Mouse (Mus musculus) layer of hippocampus, postnatal 25 days (tissue): Measurements from ENCODE around the gene Mdm1. TPM values are rescaled to one million over a fixed set of nuclear protein-coding genes. Genes with fewer than 3 reads are reported as not detected.
"Not testable (repeated sequence)": the region's sequence is repeated elsewhere in the genome, so short reads cannot be mapped to it uniquely, and the experiment has no call there.

Experiments
- DNase-seq, 2 experiments: peaks; one replicate each; pipeline ENCODE4 v3.0.0; 2022; ENCODE audit warnings: mixed read lengths in 2 of 2, low spot score in 1 of 2; ENCODE audit errors: extremely low spot score in 1 of 2
- total RNA-seq, 2 experiments: library from RNA; stranded (reverse); gene quantifications; 2 replicates each; pipeline ENCODE4 v1.2.3; 2021

Mdm1 gene
- total RNA-seq, 2 experiments from 2014 or later = 8.4 to 10.1 TPM

- DNase-seq = peak in 1 of 2 experiments; percentile 15
Observed at GRCm38 (mm10) chr10:118121937-118122285, 19.7 kb upstream of the Mdm1 start.

DNA sequence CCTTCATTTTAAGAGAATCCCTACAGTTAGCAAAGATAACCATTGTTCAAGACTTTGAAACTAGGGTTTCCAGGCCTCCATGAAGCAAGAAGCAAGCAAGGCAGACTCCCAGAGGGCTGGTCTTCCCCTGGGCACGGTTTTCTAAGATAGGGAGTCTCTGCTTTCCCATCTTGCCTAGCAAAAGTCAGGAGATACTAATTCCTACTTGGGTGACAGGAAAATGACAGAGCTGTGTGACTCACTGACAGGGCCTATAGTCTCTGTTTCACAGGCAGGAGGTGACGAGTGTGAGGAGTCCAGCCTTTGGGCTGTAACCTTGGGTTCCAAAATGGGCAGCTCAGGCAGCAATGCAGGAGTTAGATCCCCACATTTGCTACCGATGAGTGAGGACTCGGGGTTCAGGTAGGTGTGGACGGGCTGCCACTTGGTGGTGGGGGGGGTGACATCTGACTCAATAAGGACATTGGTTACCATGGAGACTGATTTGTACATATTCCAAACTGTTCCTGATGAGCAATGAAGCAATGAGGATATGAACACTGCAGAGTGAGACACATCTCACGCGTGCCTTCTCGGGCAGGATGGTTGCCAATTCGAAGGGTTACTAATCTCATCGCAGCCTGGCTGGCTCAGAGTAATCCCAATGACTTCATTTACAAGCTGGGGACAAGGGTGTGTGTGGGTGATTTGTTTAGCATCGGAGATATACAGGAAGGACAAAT is 19.0 kb upstream of the Mdm1 start:
- no peak for DNase-seq

GRCm38 (mm10) chr10:118125236-118125635 is 16.4 kb upstream of the Mdm1 start:
- DNase-seq = no peak

DNA sequence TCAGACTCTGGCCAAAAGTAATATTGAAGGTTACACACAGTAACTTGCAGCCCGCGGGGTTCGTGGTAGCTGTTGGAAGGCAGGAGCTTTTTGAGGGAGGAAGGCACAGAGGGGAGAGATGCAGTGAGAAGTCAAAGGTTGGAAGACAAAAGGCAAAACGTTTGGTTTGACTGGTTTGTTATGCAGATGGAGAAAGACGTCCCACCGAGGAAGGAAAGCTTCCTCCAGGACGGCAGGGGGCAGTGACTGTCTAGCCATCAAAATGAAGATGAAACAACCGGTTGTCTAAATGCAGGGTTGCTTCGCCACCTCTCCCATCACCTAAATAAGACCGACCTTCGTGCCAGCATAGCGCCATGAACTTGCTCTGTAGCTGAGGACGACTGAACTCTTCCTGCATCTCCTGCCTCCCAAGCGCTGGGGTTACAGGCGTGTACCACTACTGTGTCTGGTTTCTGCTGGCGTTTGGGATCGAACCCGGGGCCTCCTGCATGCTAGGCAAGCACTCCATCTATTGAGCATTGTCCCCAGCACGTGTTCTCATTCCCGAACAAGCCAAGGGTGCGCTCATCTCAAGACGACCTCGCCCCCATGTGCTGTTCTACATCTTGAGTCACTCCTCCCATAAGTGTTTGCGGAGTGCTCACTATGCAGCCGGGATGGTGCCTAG is 15.7 kb upstream of the Mdm1 start:
- no peak for DNase-seq

DNA sequence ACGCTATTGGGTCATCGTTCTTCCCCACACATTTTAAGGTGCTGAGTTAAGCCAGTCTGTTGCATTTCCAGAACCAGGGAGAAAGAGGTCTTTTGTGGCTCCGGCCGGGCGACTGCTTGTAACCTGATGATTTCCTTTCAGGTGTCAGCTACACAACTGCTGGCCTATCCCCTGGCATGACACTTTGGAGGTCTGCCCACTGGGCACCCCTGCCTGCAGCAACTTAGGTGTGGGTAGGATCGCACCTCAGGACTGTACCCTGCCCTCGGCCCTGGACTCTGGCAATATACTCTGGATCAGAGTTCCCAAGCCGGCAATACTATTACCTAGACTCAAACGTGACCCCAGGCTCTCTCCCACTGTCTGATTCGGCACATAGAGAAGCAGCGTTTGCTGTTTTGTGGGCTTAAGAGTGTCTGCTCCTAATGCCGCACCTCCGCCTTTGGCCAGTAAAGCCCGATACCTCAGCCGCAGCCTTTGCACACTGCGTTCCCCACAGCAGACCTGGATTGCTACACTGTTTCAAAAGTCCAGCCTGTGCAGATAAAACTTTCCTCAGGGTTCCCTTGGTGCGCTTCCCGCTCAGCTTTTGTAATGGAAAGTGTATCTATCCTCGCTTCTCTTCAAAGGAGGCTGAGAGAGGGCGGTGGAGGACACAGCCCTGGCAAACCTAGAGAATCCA is 12.5 kb upstream of the Mdm1 start:
- no peak for DNase-seq

DNA sequence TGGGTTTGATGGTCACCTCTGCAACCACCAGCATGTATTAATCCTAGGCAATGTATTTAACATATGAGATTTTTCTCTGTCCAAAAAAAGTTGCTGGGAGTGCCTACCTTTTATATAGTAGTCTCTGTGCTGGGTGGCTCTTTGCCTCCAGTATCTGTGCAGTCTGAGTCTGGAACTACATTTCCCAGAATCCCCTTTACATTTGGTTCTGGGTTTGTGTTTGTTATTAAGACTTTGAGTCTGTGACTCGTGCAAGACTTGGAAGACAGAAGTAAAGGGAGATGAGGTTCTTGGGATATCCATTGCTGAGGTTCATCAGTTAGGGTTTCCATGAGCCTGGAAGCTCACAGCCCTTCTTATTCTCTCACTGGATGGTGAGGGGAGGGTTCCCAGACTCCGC is 11.6 kb upstream of the Mdm1 start:
- DNase-seq = no peak

GRCm38 (mm10) chr10:118132993-118133392 is 8.6 kb upstream of the Mdm1 start:
- no peak for DNase-seq

DNA sequence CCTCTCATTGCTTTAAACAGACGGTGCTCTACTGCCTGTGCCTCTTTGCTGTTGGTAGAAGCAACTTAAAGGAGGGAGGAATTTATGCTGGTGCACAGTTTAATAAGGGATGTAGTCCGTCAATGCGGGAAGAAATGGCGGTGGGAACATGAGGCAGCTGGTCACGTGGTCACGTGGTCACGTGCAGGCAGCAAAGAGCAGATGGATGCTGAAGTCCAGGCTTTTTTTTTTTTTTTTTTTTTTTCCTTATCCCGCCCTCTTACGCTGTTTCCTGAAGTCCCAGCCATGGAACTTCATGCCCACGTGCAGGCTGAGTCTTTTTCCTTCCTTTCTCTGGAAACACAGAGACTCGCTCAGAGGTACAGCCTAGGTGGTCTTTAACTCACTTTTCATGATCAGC is 3.1 kb upstream of the Mdm1 start:
- DNase-seq = no peak

GRCm38 (mm10) chr10:118139837-118140570 is 1.6 kb upstream of the Mdm1 start:
- no peak for DNase-seq

- peak in 1 of 2 experiments; percentile 26 for DNase-seq
Observed at GRCm38 (mm10) chr10:118141884-118142801, 532 bp downstream of the Mdm1 start.

- DNase-seq = no peak
Observed at GRCm38 (mm10) chr10:118149381-118149780, 7.8 kb downstream of the Mdm1 start.

DNA sequence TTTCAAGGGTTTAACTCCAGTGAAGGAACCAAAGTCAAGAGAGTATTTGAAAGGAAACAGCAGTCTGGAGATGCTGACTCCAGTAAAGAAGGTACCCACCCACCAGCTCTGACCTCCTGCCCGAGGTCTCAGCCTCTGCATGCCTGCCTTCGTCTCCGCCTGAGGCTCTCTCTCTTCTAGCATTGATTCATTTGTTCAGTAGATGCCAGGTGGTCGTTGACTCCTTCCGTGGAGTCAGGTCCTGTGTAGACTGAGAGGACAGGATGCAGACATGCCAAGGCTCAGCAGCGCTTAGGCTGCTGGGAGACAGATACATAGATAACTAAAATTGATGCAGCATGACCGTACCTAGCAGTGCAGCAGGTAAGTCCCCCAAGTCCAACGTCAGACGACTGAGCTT is 9.3 kb downstream of the Mdm1 start:
- no peak for DNase-seq

GRCm38 (mm10) chr10:118155932-118156331 is 14.3 kb downstream of the Mdm1 start:
- peak in 1 of 2 experiments; percentile 10 for DNase-seq

DNA sequence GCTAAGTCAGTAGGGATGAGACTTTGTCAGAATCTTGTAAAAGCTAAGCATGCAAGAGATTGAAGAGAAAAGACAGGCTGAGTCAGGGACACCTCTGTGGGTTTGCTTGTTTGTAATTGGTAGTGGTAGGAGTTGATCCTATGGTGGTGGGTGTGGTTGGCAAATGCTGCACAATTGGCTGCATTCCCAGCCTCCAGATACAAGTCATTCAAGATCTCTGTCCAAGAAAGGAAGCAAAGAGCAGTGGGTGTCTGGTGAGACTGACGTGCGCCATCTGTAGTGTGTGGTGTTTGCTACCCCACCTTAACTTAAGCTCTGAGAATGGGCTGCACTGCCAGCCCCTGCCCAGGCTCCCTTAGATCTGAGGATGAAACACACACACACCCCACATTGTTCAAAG is 19.5 kb downstream of the Mdm1 start:
- peak; percentile 17 to 42 for DNase-seq

DNA sequence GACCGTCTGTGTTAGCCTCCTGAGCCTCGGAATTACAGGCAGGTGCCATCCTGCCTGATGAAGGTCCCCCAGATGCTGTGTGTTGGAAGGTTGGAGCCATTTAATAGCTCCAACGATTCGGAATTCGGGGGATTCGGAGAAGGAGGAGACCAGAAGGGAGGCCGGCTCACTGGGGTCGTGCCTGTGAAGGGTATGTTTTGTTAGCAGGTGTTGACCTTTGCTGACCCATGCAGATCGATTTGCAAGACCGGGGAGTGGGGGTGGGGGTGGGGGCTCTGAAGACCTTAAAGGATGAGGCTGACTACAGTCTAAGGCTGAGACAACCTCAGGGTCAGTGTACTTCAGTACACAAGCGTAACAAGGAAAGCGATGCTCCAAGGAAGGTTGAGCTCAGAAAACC is 27.6 kb downstream of the Mdm1 start:
- DNase-seq = no peak

GRCm38 (mm10) chr10:118172416-118172815 is 30.8 kb downstream of the Mdm1 start:
- no peak for DNase-seq

DNA sequence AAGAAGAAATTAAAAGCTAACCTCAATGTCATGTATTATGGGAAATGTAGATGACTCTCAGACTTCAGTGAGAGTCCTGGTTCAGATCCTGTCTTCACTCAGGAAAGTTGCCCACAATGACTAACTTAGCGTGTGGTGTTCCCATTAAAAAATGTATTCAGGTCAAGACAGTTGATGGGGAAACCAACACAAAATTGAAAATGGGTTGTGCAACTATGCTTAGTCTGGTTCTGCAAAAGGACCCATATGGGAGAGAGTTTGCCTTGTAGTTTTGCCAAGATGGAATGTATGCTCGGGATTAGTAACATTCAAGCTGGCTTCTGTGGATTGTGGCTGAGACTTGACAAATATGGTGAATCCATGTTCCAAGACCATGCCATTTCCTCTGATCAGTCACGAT is 31.3 kb downstream of the Mdm1 start:
- no peak for DNase-seq

- not testable (repeated sequence) for DNase-seq
Observed at GRCm38 (mm10) chr10:118175542-118175941, 33.9 kb downstream of the Mdm1 start.

DNA sequence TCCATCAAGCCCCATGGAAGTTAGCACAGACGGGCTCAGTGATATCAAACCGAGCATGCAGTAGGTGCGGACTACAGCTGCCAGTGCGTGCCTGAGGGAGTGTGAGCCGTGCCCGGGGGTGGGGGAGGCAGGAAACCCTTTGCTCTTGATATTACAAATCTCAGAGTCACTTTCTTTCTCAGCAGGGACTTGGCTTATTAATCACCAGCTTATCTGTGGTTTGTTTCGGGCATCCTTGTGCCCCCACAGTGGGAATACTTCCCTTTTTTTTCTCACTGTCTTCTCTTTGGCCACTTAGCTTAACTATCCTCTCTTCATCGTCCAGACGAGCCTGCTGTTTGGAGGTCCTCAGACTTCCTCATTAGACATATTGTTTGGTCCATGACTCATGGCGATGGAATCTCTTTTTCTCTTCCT is 37.1 kb downstream of the Mdm1 start:
- DNase-seq = no peak

- no peak for DNase-seq
Observed at GRCm38 (mm10) chr10:118179265-118179664, 37.7 kb downstream of the Mdm1 start.
